ENCODE assay signal across 13 mouse cellular contexts in genomic region chr6:107710360-107710759, GRCm38 (mm10).
DNase-seq lines count a peak whose midpoint lies in the region; ATAC-seq and TF ChIP-seq lines count a peak whose summit lies in the region.
"Had no signal": no experiment of that assay in that cellular context is flagged by ENCODE, and none has a peak within 500 bp of the region (broad histone marks: within the 10 kb centered on the region; RNA-seq: fewer than 3 reads in every experiment).

No protein-coding gene starts in this region.

- no peaks in the 10 kb centered on the region for H3K9me3 ChIP-seq in forebrain, postnatal 0 days (ENCODE audit: low read length)
- H3K9me3 ChIP-seq in forebrain, embryonic 16.5 days (ENCODE audit: control insufficient read depth, low read length): no peaks in the 10 kb centered on the region
- no peaks in the 10 kb centered on the region for H3K9me3 ChIP-seq in midbrain, embryonic 11.5 days (ENCODE audit: control insufficient read depth, low read length)
- no peaks in the 10 kb centered on the region for H3K9me3 ChIP-seq in midbrain, embryonic 16.5 days (replicated peaks; ENCODE audit: control insufficient read depth, low read length, poor library complexity, severe bottlenecking)
- H3K9me3 ChIP-seq: embryonic facial prominence, embryonic 15.5 days had no signal

- H3K4me2 ChIP-seq in forebrain, postnatal 0 days (ENCODE audit: low read depth): no peak overlapping the region
- H3K4me2 ChIP-seq in forebrain, embryonic 16.5 days (ENCODE audit: low read length): no peak overlapping the region
- H3K4me2 ChIP-seq in midbrain, embryonic 11.5 days: no peak overlapping the region
- H3K4me2 ChIP-seq in midbrain, embryonic 16.5 days (ENCODE audit: low read length): no peak overlapping the region

- TF ChIP-seq CTCF in forebrain, postnatal 0 days (IDR thresholded peaks at IDR 0.05; ENCODE audit: low read depth): peak; percentile 61
- TF ChIP-seq CTCF in brain, embryonic 14.5 days (IDR thresholded peaks at IDR 0.05; ENCODE audit: borderline replicate concordance, extremely low read depth, insufficient read depth, insufficient read length): peak; percentile 54; the same call in 1 of the 2 replicates
- peak; percentile 88 for TF ChIP-seq CTCF in layer of hippocampus, adult 2 months (conservative IDR thresholded peaks at IDR 0.05)

- no peak overlapping the region for H3K9ac ChIP-seq in forebrain, postnatal 0 days
- H3K9ac ChIP-seq in forebrain, embryonic 16.5 days (replicated peaks; ENCODE audit: low read depth, low read length): no peak overlapping the region
- H3K9ac ChIP-seq in midbrain, embryonic 11.5 days (ENCODE audit: low read length): no peak overlapping the region
- H3K9ac ChIP-seq in midbrain, embryonic 16.5 days (ENCODE audit: low read depth, low read length): no peak overlapping the region
- H3K9ac ChIP-seq: embryonic facial prominence, embryonic 15.5 days had no signal

- H3K4me3 ChIP-seq in forebrain, postnatal 0 days (ENCODE audit: low read depth, low read length): no peak overlapping the region
- H3K4me3 ChIP-seq in forebrain, embryonic 16.5 days (replicated peaks; ENCODE audit: low read length): no peak overlapping the region
- H3K4me3 ChIP-seq in midbrain, embryonic 11.5 days (ENCODE audit: low read depth, low read length): no peak overlapping the region
- no peak overlapping the region for H3K4me3 ChIP-seq in midbrain, embryonic 16.5 days (ENCODE audit: low read depth, low read length)
- no peak overlapping the region for H3K4me3 ChIP-seq in layer of hippocampus, adult 2 months
- H3K4me3 ChIP-seq: embryonic facial prominence, embryonic 15.5 days had no signal

- ATAC-seq in forebrain, postnatal 0 days: peak; percentile 8; the same call in 1 of the 2 replicates
- ATAC-seq in forebrain, embryonic 16.5 days: no peak
- no peak for ATAC-seq in midbrain, embryonic 11.5 days (ENCODE audit: low FRiP score)
- no peak for ATAC-seq in midbrain, embryonic 16.5 days

- H3K27me3 ChIP-seq in forebrain, postnatal 0 days (ENCODE audit: insufficient read depth, low read length): no peaks in the 10 kb centered on the region
- 0 out of 2 replicates have a peak, but pooled peaks cover 2% of the 10 kb centered on the region for H3K27me3 ChIP-seq in forebrain, embryonic 16.5 days (replicated peaks; ENCODE audit: control insufficient read depth, insufficient read depth, low read length)
- H3K27me3 ChIP-seq in midbrain, embryonic 11.5 days (ENCODE audit: control insufficient read depth, insufficient read depth, low read length): no peaks in the 10 kb centered on the region
- no peaks in the 10 kb centered on the region for H3K27me3 ChIP-seq in midbrain, embryonic 16.5 days (ENCODE audit: control insufficient read depth, insufficient read depth, low read depth, low read length)
- H3K27me3 ChIP-seq: embryonic facial prominence, embryonic 15.5 days had no signal

- intact Hi-C loops in heart, postnatal 36 days (cut with DNase I): no loop called here

- peak; percentile 65 for DNase-seq in forebrain, postnatal 0 days
- peak; percentile 85 for DNase-seq in midbrain, embryonic 11.5 days (ENCODE audit: low spot score, missing footprints)
- DNase-seq in brain, embryonic 14.5 days (ENCODE audit: low read depth): peak; percentile 61
- peak; percentile 39 to 51 for DNase-seq in layer of hippocampus, adult 2 months (ENCODE audit: low spot score in 2 of 2)
- DNase-seq in heart, postnatal 36 days: no peak
- DNase-seq: adrenal gland, adult 8-10 months; gastrocnemius, postnatal 36 days; heart, postnatal 4 days; kidney, postnatal 10 days; thymus, adult 2 months had no signal

- H3K36me3 ChIP-seq in forebrain, postnatal 0 days (ENCODE audit: insufficient read depth): no peaks in the 10 kb centered on the region
- H3K36me3 ChIP-seq in forebrain, embryonic 16.5 days (ENCODE audit: control insufficient read depth, insufficient read depth): no peaks in the 10 kb centered on the region
- no peaks in the 10 kb centered on the region for H3K36me3 ChIP-seq in midbrain, embryonic 11.5 days (ENCODE audit: control insufficient read depth, insufficient read depth, low read length)
- no peaks in the 10 kb centered on the region for H3K36me3 ChIP-seq in midbrain, embryonic 16.5 days (ENCODE audit: control insufficient read depth, insufficient read depth, low read length)
- H3K36me3 ChIP-seq: embryonic facial prominence, embryonic 15.5 days had no signal

- peaks cover 16% of the 10 kb centered on the region for H3K4me1 ChIP-seq in forebrain, postnatal 0 days (ENCODE audit: insufficient read depth)
- peaks cover 16% of the 10 kb centered on the region for H3K4me1 ChIP-seq in forebrain, embryonic 16.5 days (replicated peaks; ENCODE audit: control insufficient read depth, insufficient read depth, low read length)
- H3K4me1 ChIP-seq in midbrain, embryonic 11.5 days (ENCODE audit: control insufficient read depth, insufficient read depth, low read length): no peaks in the 10 kb centered on the region; the same call in 1 of the 2 replicates
- H3K4me1 ChIP-seq in midbrain, embryonic 16.5 days (ENCODE audit: control insufficient read depth, insufficient read depth, low read length): peaks cover 25% of the 10 kb centered on the region
- H3K4me1 ChIP-seq: embryonic facial prominence, embryonic 15.5 days had no signal

- no peak overlapping the region for H3K27ac ChIP-seq in forebrain, postnatal 0 days (ENCODE audit: low read depth, low read length)
- no peak overlapping the region for H3K27ac ChIP-seq in forebrain, embryonic 16.5 days (ENCODE audit: low read length)
- H3K27ac ChIP-seq in midbrain, embryonic 11.5 days (ENCODE audit: low read depth, low read length): no peak overlapping the region
- no peak overlapping the region for H3K27ac ChIP-seq in midbrain, embryonic 16.5 days (ENCODE audit: low read length)
- peak overlapping the region; percentile 55 for H3K27ac ChIP-seq in layer of hippocampus, adult 2 months
- H3K27ac ChIP-seq: embryonic facial prominence, embryonic 15.5 days had no signal

- TF ChIP-seq POLR2A in brain, embryonic 14.5 days (IDR thresholded peaks at IDR 0.05; ENCODE audit: borderline replicate concordance, extremely low read depth, insufficient read depth, insufficient read length, poor library complexity, severe bottlenecking): no peak

- WGBS in forebrain, postnatal 0 days: 47% methylated on average over 5 of the region's 5 CpGs
- WGBS in forebrain, embryonic 16.5 days: 49% methylated on average over 5 of the region's 5 CpGs
- WGBS in midbrain, embryonic 11.5 days: 81% methylated on average over 5 of the region's 5 CpGs
- WGBS in midbrain, embryonic 16.5 days: 75% methylated on average over 5 of the region's 5 CpGs

Comparison
In these comparisons a context has a peak if more than half of its experiments do, and no peak if none do; other contexts are left out.
1. DNase-seq: peak in forebrain, postnatal 0 days (single experiment), midbrain, embryonic 11.5 days (single experiment), brain, embryonic 14.5 days (single experiment) and layer of hippocampus, adult 2 months (2 of 2); none in heart, postnatal 36 days (0 of 2).
2. Peak in every context shown above with its lines, with median percentiles within 50 percentile points of each other: CTCF ChIP-seq.